Mouse (Mus musculus) kidney, adult 2 months (tissue): ENCODE data around the gene Zfp341.

ENCODE experiments used
- CTCF ChIP-seq: fragments of 200-500 bp; conservative IDR thresholded peaks from 2 replicates; pipeline ENCODE4 v1.5.1; 2011; ENCODE audit warnings: low read depth, mild to moderate bottlenecking, control low read depth, low read length, moderate library complexity, mixed read lengths; ENCODE audit not compliant: insufficient read depth, insufficient read length
- POLR2A ChIP-seq: fragments of 200-500 bp; IDR thresholded peaks from one replicate; pipeline ENCODE4 v1.6.1; 2011; ENCODE audit warnings: low read depth, low read length, control low read depth

DNA sequence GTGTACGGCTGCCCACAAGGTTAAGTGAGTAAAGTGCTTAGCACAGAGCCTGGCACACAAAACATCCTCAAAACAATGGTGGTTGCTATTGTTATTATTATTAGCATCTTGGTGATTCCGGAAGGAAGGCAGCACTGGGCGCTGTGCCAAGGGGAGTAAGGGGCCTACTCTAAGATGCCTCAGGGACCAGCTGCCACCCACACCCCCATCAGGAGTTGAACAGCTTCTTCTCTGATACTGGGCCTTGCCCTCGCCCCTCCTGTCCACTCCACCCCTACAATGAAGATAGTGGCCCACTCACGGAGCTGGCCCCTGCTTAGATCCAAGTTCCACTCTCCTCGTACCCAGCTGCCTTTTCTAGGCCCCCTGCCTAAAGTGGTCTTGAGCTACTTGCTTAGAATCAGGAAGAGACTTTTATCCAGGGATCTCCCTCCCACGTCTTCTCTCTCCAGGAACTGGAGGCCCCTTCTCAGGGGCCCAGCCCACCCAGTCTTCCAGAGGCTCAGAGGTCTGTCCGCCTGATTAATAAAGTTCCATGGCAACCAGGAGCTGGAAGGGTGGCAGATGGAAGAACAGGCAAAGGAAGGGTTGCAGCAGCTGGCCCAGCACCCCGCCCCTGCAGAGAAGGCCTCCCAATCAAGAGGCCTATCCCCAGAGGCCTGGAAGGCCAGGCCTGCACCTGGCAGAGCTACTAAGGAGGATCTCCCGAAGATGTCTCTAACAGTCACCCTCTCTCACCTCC is 44.6 kb upstream of the Zfp341 start:
- TF ChIP-seq CTCF: no peak
- TF ChIP-seq POLR2A: no peak
